Mouse (Mus musculus): ENCODE results near the gene Trmo.

DNA sequence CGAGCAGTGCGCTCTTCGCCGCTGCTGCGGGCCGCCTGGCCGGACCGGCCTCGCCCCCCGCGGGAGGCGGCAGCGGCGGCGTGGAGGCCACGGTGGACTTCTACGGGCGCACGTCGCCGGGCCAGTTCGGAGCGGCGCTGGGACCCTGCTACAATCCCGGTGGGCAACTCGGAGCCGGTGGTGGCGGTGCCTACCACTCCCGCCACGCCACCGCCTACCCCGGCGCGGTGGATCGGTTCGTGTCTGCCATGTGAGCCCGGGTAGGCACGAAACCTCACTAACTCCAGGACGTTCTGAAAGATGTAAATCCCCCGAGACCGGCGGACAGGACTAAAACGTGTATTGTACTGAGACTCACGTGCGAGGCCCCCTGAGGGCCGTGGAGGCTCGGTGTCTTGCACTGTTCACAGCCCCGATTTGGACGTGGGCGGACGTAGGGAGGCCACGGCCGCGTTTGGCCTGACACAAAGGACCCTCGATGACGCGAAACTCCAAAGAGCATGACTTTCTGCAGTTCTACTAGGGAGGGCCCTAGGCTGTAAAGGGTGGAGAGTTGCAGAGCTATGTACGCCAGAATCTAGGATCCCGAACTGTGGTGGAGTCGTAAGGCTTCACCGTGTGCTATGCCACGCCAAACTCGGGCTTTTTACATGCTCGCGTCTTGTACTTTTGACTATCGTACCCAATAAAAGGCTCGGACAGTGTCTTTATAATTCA lies 44.0 kb downstream of the Trmo start:
- TF ChIP-seq CTCF (IDR thresholded peaks at IDR 0.05; ENCODE audit: borderline replicate concordance, insufficient read depth, low read depth, low read length) (no peak), POLR2A (IDR thresholded peaks at IDR 0.05; ENCODE audit: borderline replicate concordance, insufficient read depth, low read length) (no peak)
